Mouse (Mus musculus): Measurements from ENCODE around the gene Bsdc1.
A peak's percentile ranks its signal among the peaks of the same experiment; 100 is the strongest.

DNA sequence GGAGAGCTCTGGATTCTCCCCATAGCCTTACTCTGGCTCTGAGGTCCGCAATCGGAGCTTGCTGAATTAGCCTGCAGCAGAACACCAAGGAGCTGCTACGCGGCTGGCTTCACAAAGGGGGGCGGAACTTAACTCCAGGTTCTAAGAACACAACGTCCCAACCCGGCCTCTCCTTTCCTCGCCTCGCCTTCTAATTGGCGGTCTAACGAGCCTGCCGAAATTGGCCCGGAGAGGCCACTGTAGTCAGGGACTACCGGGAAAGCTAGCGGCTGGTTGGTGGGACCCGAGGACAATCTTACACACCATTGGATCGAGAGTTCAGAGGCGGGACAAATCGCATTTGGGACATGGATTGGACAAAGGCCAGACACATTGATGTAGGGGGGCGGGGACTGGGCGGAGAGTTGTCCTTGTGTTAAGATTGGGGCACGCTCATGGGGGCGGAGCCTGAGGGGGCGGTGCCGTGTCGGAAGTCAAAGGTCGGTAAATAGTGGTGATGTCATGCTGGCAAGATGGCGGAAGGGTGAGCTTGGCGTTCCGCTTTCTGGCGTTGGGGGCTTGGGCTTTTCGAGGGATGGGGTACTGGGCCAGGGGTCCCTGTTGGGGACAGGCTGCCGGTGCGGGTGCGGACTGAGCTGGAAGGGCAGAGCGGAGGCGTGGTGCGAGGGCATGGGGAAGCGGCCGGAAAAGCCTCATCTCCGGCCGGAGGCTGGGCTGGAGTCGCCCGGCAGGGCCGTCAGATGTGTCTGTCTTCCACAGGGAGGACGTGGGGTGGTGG, at the start of gene Bsdc1:
- TF ChIP-seq POLR2A (IDR thresholded peaks at IDR 0.05; ENCODE audit: low read depth, low read length) (peak; percentile 74; the same call in 1 of the 2 replicates), CTCF (IDR thresholded peaks at IDR 0.05; ENCODE audit: extremely low read depth, insufficient read depth, insufficient read length, insufficient replicate concordance) (no peak)
